Mouse (Mus musculus) cerebellum, adult 2 months (tissue): ENCODE measurements around the gene Sypl2. TPM values are rescaled to one million over a fixed set of nuclear protein-coding genes. Genes with fewer than 3 reads are reported as not detected.

Experiments
- DNase-seq, 2 experiments: peaks; one replicate each; pipeline ENCODE4 v3.0.0; 2021
- H3K27ac ChIP-seq: fragments of 200-500 bp; 2 replicates; pipeline ENCODE4 v1.5.1; 2012; ENCODE audit warnings: low read length, control low read depth, inconsistent platforms; ENCODE audit not compliant: insufficient read depth
- H3K27me3 ChIP-seq: fragments of 200-500 bp; 2 replicates; pipeline ENCODE4 v1.6.1; 2012; ENCODE audit warnings: inconsistent platforms, mild to moderate bottlenecking, low read length, moderate library complexity; ENCODE audit not compliant: control insufficient read depth, insufficient read depth
- H3K4me1 ChIP-seq: fragments of 200-500 bp; 2 replicates; pipeline ENCODE4 v1.6.1; 2011; ENCODE audit warnings: low read length; ENCODE audit not compliant: control insufficient read depth, insufficient read depth
- H3K4me3 ChIP-seq: fragments of 200-500 bp; replicated peaks from 2 replicates; pipeline ENCODE3; 2011; ENCODE audit warnings: mild to moderate bottlenecking, low read depth, low read length, control low read depth; ENCODE audit not compliant: insufficient read depth
- CTCF ChIP-seq: fragments of 200-500 bp; IDR thresholded peaks from 2 replicates; pipeline ENCODE4 v1.5.1; 2011; ENCODE audit warnings: low read depth, mild to moderate bottlenecking, control low read depth, low read length, moderate library complexity, borderline replicate concordance; ENCODE audit not compliant: insufficient read depth
- POLR2A ChIP-seq: fragments of 200-500 bp; IDR thresholded peaks from 2 replicates; pipeline ENCODE4 v1.6.1; 2011; ENCODE audit warnings: low read length, control low read depth, borderline replicate concordance; ENCODE audit not compliant: insufficient read depth
- WGBS: fragments of 180-500 bp; shearing (Covaris S2); methylation state at CpG from one replicate; pipeline ENCODE4 v1.1.7; 2018; 5-methylcytosine and 5-hydroxymethylcytosine counted together
- polyA plus RNA-seq: library from polyadenylated mRNA; depleted of rRNA; stranded (reverse); fragments of >200 nt; gene quantifications from 2 replicates; pipeline ENCODE4 v1.2.3, GENCODE M21; 2012; rRNA removed

Gene Sypl2
- polyA plus RNA-seq, 1 experiment = 2.4 TPM

- TF ChIP-seq CTCF = no peak
- TF ChIP-seq POLR2A = no peak
- DNase-seq = peak in 1 of 2 experiments; percentile 23
- 64% methylated on average over 10 of the region's 10 CpGs for WGBS
- no peak overlapping the region for H3K4me3 ChIP-seq
- H3K27me3 ChIP-seq = no peaks in the 10 kb centered on the region
- no peak overlapping the region for H3K27ac ChIP-seq
- H3K4me1 ChIP-seq = no peaks in the 10 kb centered on the region
Observed at GRCm38 (mm10) chr3:108165532-108166315, 60.7 kb downstream of the Sypl2 start.

DNA sequence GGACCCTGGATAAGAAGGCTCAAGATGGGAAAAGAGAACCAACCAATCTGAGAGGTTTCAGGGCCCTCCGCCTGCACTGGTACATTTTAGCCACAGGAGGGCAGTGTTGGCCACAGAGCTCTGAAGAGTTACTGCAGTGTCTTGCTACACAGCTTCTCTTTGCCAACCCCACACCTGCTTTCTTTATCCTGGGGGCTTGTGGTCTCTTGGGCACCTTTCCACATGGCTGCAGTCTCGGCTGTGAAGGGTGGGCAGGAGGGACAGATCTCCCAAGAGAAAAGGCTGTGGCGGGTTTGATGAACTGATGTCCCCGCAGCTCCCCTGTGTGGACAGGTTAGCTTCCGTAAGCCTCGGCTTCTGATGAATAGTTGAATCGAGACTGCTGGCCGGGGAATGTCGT lies 61.6 kb downstream of the Sypl2 start:
- TF ChIP-seq POLR2A (no peak), CTCF (peak; percentile 95)

DNA sequence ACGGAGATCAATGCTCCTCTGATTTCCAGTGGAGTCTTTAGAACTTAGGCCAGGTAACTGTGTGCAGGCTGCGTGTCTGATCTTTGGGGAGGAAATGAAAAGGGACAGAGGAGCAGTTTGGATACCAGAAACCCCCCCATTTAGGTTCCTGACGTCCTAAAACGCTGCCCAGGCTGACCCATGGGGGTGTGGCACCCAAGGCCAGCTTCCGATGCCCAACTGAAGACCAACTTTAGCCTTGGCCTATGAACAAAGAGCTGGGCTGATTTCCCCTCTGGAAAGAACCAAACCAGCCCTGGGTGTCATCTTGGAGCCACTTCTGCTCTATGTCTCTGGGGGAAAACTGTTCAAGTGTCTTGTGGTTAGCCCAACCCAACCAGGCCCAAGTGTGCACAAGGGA lies 62.4 kb downstream of the Sypl2 start:
- H3K27ac ChIP-seq = no peak overlapping the region
- H3K27me3 ChIP-seq = no peaks in the 10 kb centered on the region
- H3K4me3 ChIP-seq = no peak overlapping the region
- TF ChIP-seq POLR2A (no peak), CTCF (no peak)
- DNase-seq = no peak
- WGBS = 68% methylated on average over 5 of the region's 5 CpGs
- H3K4me1 ChIP-seq = no peaks in the 10 kb centered on the region

More for the DNA sequence above, 61.6 kb downstream of the Sypl2 start:
- Histone ChIP-seq H3K4me1 (no peaks in the 10 kb centered on the region), H3K27ac (no peak overlapping the region), H3K4me3 (peak overlapping the region; percentile 68), H3K27me3 (no peaks in the 10 kb centered on the region)
- WGBS = 0% methylated on average over 9 of the region's 9 CpGs
- DNase-seq = peak; percentile 81 to 91

Other genes with a start within 250 kb of the Sypl2 start
- 3.9 and 5.7 TPM in 2 replicates for gene Gstm2, start 240.2 kb downstream of the Sypl2 start, polyA plus RNA-seq
- 323 and 346 TPM in 2 replicates for gene Gstm1, start 208.7 kb downstream of the Sypl2 start, polyA plus RNA-seq
- gene Gstm4, start 181.8 kb downstream of the Sypl2 start, polyA plus RNA-seq = 11.3 and 11.8 TPM in 2 replicates
- 135 and 140 TPM in 2 replicates for gene Ampd2, start 140.0 kb downstream of the Sypl2 start, polyA plus RNA-seq
- 0.11 and 0.47 TPM in 2 replicates for gene Gnat2, start 133.9 kb downstream of the Sypl2 start, polyA plus RNA-seq
- 25.6 and 27.4 TPM in 2 replicates for gene Gnai3, start 80.5 kb downstream of the Sypl2 start, polyA plus RNA-seq
- 6.2 and 6.5 TPM in 2 replicates for gene Gpr61, start 71.8 kb downstream of the Sypl2 start, polyA plus RNA-seq
- gene Amigo1, start 40.3 kb downstream of the Sypl2 start, polyA plus RNA-seq = 50.8 and 53.5 TPM in 2 replicates
- 13.1 and 13.8 TPM in 2 replicates for gene Cyb561d1, start 25.4 kb downstream of the Sypl2 start, polyA plus RNA-seq
- gene Atxn7l2, start 15.7 kb downstream of the Sypl2 start, polyA plus RNA-seq = 25.9 and 26.9 TPM in 2 replicates
- 111 and 112 TPM in 2 replicates for gene Psma5, start 30.3 kb upstream of the Sypl2 start, polyA plus RNA-seq
- 88.7 and 94.4 TPM in 2 replicates for gene Sort1, start 57.4 kb upstream of the Sypl2 start, polyA plus RNA-seq
- gene Mybphl, start 138.3 kb upstream of the Sypl2 start, polyA plus RNA-seq = 0.16 TPM in 1 of 2 replicates, not detected in the other
- gene Psrc1, start 157.2 kb upstream of the Sypl2 start, polyA plus RNA-seq = 0.21 and 0.28 TPM in 2 replicates
- 57.4 and 58.2 TPM in 2 replicates for gene Celsr2, start 188.9 kb upstream of the Sypl2 start, polyA plus RNA-seq
- gene Sars, start 218.6 kb upstream of the Sypl2 start, polyA plus RNA-seq = 214 and 228 TPM in 2 replicates